Mouse (Mus musculus) liver, adult 2 months (tissue): ENCODE data around the gene Wfdc3.

Experiments
- CTCF ChIP-seq: fragments of 200-500 bp; IDR thresholded peaks from 2 replicates; pipeline ENCODE4 v1.5.1; 2011; ENCODE audit warnings: low read depth, low read length, control low read depth
- POLR2A ChIP-seq: fragments of 200-500 bp; IDR thresholded peaks from 2 replicates; pipeline ENCODE4 v1.6.1; 2011; ENCODE audit warnings: low read length, control low read depth; ENCODE audit not compliant: insufficient read depth; ENCODE audit errors: extremely low read depth

DNA sequence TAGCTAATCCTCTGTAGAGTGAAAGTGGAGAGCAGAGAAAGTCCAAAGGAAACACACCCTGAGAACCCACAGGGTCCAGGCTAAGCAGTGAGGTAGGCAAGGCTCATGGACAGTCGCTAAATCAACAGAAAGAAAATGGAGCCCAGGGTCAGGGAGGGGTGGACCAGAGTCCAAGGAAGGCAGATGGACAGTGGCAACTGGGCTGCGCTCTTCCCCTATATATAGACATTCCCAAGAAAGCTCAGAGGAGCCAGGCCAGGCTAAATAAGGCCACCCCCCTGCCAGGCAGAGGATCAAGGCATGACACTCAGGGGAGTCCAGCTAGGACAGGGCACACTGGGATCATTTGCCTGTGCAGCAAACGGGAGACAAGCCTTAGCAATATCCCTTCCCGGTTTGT lies 36.1 kb upstream of the Wfdc3 start:
- TF ChIP-seq CTCF, result no peak
- TF ChIP-seq POLR2A, result no peak
